Comparison of ENCODE assay signal across 23 mouse cellular contexts in the genomic region with DNA sequence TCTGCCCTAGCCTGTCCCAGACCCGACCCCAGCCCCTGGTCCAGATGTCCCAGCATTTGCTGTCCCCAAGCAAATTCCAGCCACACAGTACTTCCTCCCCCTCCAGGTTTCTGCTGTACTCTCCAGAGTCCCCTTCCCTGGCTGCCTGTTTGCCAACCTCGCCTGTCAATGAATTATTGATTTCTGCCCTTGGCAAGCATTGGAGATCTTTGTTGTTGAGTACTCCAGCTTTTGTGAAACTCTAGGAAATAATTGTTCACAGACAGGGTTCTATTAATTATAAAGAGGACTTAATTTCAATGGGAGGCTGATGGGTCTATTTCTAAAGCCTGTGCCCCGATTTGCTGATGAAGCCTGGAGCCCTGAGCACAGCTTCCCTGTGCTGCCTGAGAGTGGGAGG. TPM values are rescaled to one million over a fixed set of nuclear protein-coding genes. Genes with fewer than 3 reads are reported as not detected.
A peak's percentile ranks its signal among the peaks of the same experiment; 100 is the strongest.
DNase-seq lines count a peak whose midpoint lies in the region; ATAC-seq and TF ChIP-seq lines count a peak whose summit lies in the region.
"Had no signal": no experiment of that assay in that cellular context is flagged by ENCODE, and none has a peak within 500 bp of the region (broad histone marks: within the 10 kb centered on the region; RNA-seq: fewer than 3 reads in every experiment).

No protein-coding gene starts in this region.

- TF ChIP-seq CTCF in hindbrain, postnatal 0 days (IDR thresholded peaks at IDR 0.05; ENCODE audit: low read depth), result no peak
- TF ChIP-seq CTCF in brain, embryonic 14.5 days (IDR thresholded peaks at IDR 0.05; ENCODE audit: borderline replicate concordance, extremely low read depth, insufficient read depth, insufficient read length), result no peak

- H3K9me3 ChIP-seq in hindbrain, embryonic 10.5 days, result no peaks in the 10 kb centered on the region
- no peaks in the 10 kb centered on the region for H3K9me3 ChIP-seq in hindbrain, postnatal 0 days (ENCODE audit: low read length)
- no peaks in the 10 kb centered on the region for H3K9me3 ChIP-seq in midbrain, embryonic 10.5 days (replicated peaks)
- no peaks in the 10 kb centered on the region for H3K9me3 ChIP-seq in midbrain, embryonic 16.5 days (replicated peaks; ENCODE audit: control insufficient read depth, low read length, poor library complexity, severe bottlenecking)
- no peaks in the 10 kb centered on the region for H3K9me3 ChIP-seq in forebrain, embryonic 14.5 days (replicated peaks; ENCODE audit: control insufficient read depth, low read length)
- H3K9me3 ChIP-seq: embryonic facial prominence, embryonic 13.5 days; liver, embryonic 13.5 days; lung, embryonic 15.5 days had no signal

- H3K4me1 ChIP-seq in hindbrain, embryonic 10.5 days (replicated peaks), result peaks cover 56% of the 10 kb centered on the region
- peaks cover 8% of the 10 kb centered on the region; the same call in 1 of the 2 replicates for H3K4me1 ChIP-seq in hindbrain, postnatal 0 days (ENCODE audit: insufficient read depth, low read length)
- peaks cover 49% of the 10 kb centered on the region for H3K4me1 ChIP-seq in midbrain, embryonic 10.5 days
- H3K4me1 ChIP-seq in midbrain, embryonic 16.5 days (ENCODE audit: control insufficient read depth, insufficient read depth, low read length), result peaks cover 10% of the 10 kb centered on the region
- peaks cover 33% of the 10 kb centered on the region for H3K4me1 ChIP-seq in forebrain, embryonic 14.5 days (ENCODE audit: control insufficient read depth, insufficient read depth, low read length)

- no peak overlapping the region for H3K9ac ChIP-seq in hindbrain, postnatal 0 days (replicated peaks; ENCODE audit: low read length)
- no peak overlapping the region for H3K9ac ChIP-seq in midbrain, embryonic 16.5 days (ENCODE audit: low read depth, low read length)
- no peak overlapping the region for H3K9ac ChIP-seq in forebrain, embryonic 14.5 days (ENCODE audit: low read length)
- H3K9ac ChIP-seq: embryonic facial prominence, embryonic 13.5 days; liver, embryonic 13.5 days; lung, embryonic 15.5 days had no signal

- TF ChIP-seq POLR2A in brain, embryonic 14.5 days (IDR thresholded peaks at IDR 0.05; ENCODE audit: borderline replicate concordance, extremely low read depth, insufficient read depth, insufficient read length, poor library complexity, severe bottlenecking), result no peak

- no peak for DNase-seq in hindbrain, embryonic 10.5 days (ENCODE audit: low spot score)
- no peak for DNase-seq in hindbrain, postnatal 0 days (ENCODE audit: low spot score)
- no peak for DNase-seq in midbrain, embryonic 10.5 days (ENCODE audit: low spot score)
- peak; percentile 64 for DNase-seq in brain, embryonic 14.5 days (ENCODE audit: low read depth)
- no peak for DNase-seq in forebrain, embryonic 14.5 days (ENCODE audit: low spot score)
- no peak for DNase-seq in Muller cell, postnatal 12 days (ENCODE audit: inconsistent ontology term)
- DNase-seq: cerebellum, adult 8-10 months; cerebellum, postnatal 36 days; embryo, embryonic 11 days; gastrocnemius, adult 2 months; heart, postnatal 4 days; kidney, postnatal 25 days; layer of hippocampus, postnatal 36 days; liver, embryonic 13.5 days; lung, postnatal 36 days had no signal

- H3K4me2 ChIP-seq in hindbrain, postnatal 0 days (ENCODE audit: low read depth, low read length), result no peak overlapping the region
- H3K4me2 ChIP-seq in midbrain, embryonic 16.5 days (ENCODE audit: low read length), result no peak overlapping the region
- no peak overlapping the region for H3K4me2 ChIP-seq in forebrain, embryonic 14.5 days (ENCODE audit: low read length)
- H3K4me2 ChIP-seq: embryonic facial prominence, embryonic 13.5 days; liver, embryonic 13.5 days; lung, embryonic 15.5 days had no signal

- no peaks in the 10 kb centered on the region for H3K27me3 ChIP-seq in hindbrain, embryonic 10.5 days (ENCODE audit: insufficient read depth, poor library complexity, severe bottlenecking)
- no peaks in the 10 kb centered on the region for H3K27me3 ChIP-seq in hindbrain, postnatal 0 days (ENCODE audit: insufficient read depth, low read length)
- no peaks in the 10 kb centered on the region for H3K27me3 ChIP-seq in midbrain, embryonic 10.5 days (ENCODE audit: low read depth, poor library complexity, severe bottlenecking)
- no peaks in the 10 kb centered on the region for H3K27me3 ChIP-seq in midbrain, embryonic 16.5 days (ENCODE audit: control insufficient read depth, insufficient read depth, low read depth, low read length)
- no peaks in the 10 kb centered on the region for H3K27me3 ChIP-seq in forebrain, embryonic 14.5 days (replicated peaks; ENCODE audit: control insufficient read depth, insufficient read depth, low read length)
- H3K27me3 ChIP-seq: embryonic facial prominence, embryonic 13.5 days; liver, embryonic 13.5 days; lung, embryonic 15.5 days; Patski had no signal

- WGBS in hindbrain, embryonic 10.5 days, result 60% methylated on average over 3 of the region's 3 CpGs
- 45% methylated on average over 3 of the region's 3 CpGs for WGBS in hindbrain, postnatal 0 days
- WGBS in midbrain, embryonic 10.5 days, result 77% methylated on average over 3 of the region's 3 CpGs
- 48% methylated on average over 3 of the region's 3 CpGs for WGBS in midbrain, embryonic 16.5 days
- 47% methylated on average over 3 of the region's 3 CpGs for WGBS in forebrain, embryonic 14.5 days

- no peak overlapping the region for H3K4me3 ChIP-seq in hindbrain, embryonic 10.5 days
- H3K4me3 ChIP-seq in hindbrain, postnatal 0 days (ENCODE audit: low read length), result no peak overlapping the region
- no peak overlapping the region for H3K4me3 ChIP-seq in midbrain, embryonic 10.5 days
- no peak overlapping the region for H3K4me3 ChIP-seq in midbrain, embryonic 16.5 days (ENCODE audit: low read depth, low read length)
- H3K4me3 ChIP-seq in forebrain, embryonic 14.5 days (ENCODE audit: low read depth, low read length), result no peak overlapping the region
- H3K4me3 ChIP-seq: embryonic facial prominence, embryonic 13.5 days; erythroblast, embryonic 14.5 days; gastrocnemius, adult 2 months; layer of hippocampus, adult 2 months; liver, embryonic 13.5 days; lung, embryonic 15.5 days; myocyte had no signal

- peak overlapping the region; percentile 67 for H3K27ac ChIP-seq in hindbrain, embryonic 10.5 days
- no peak overlapping the region for H3K27ac ChIP-seq in hindbrain, postnatal 0 days
- peak overlapping the region; percentile 64; the same call in 1 of the 2 replicates for H3K27ac ChIP-seq in midbrain, embryonic 10.5 days (replicated peaks)
- H3K27ac ChIP-seq in midbrain, embryonic 16.5 days (ENCODE audit: low read length), result no peak overlapping the region
- H3K27ac ChIP-seq in forebrain, embryonic 14.5 days (ENCODE audit: low read depth, low read length), result peak overlapping the region; percentile 55; the same call in 1 of the 2 replicates
- H3K27ac ChIP-seq: embryonic facial prominence, embryonic 13.5 days; gastrocnemius, adult 2 months; layer of hippocampus, adult 2 months; liver, embryonic 13.5 days; lung, embryonic 15.5 days had no signal

- H3K36me3 ChIP-seq in hindbrain, embryonic 10.5 days, result peaks cover 62% of the 10 kb centered on the region
- no peaks in the 10 kb centered on the region for H3K36me3 ChIP-seq in hindbrain, postnatal 0 days (ENCODE audit: insufficient read depth, low read length)
- H3K36me3 ChIP-seq in midbrain, embryonic 10.5 days, result peaks cover 71% of the 10 kb centered on the region
- peaks cover 5% of the 10 kb centered on the region for H3K36me3 ChIP-seq in midbrain, embryonic 16.5 days (ENCODE audit: control insufficient read depth, insufficient read depth, low read length)
- H3K36me3 ChIP-seq in forebrain, embryonic 14.5 days (ENCODE audit: control insufficient read depth, insufficient read depth, low read length), result peaks cover 50% of the 10 kb centered on the region
- H3K36me3 ChIP-seq: liver, embryonic 13.5 days had no signal

- no peak for ATAC-seq in hindbrain, postnatal 0 days
- ATAC-seq in midbrain, embryonic 16.5 days, result no peak
- ATAC-seq in forebrain, embryonic 14.5 days, result 0 out of 2 replicates have a peak, but pooled peaks have one; percentile 26
- no peak for ATAC-seq in inflammation-experienced regulatory T-cells, adult 6 months
- ATAC-seq: Patski had no signal

RNA-seq across cellular contexts. Expression of a gene that starts 46.9 kb away (rescaled TPM):
- polyA plus RNA-seq in hindbrain, embryonic 10.5 days (2016; fragmentation: Nextera tagmentation; extraction: Ambion mirVana), result 22.3 and 22.7 TPM in 2 replicates
- 7.4 and 10.4 TPM in 2 replicates for total RNA-seq in hindbrain, postnatal 0 days (2014; rRNA removed)
- 13.2 and 17.3 TPM in 2 replicates for polyA plus RNA-seq in hindbrain, postnatal 0 days (2015; fragmentation: Nextera tagmentation; extraction: Ambion mirVana)
- 24.4 and 26.1 TPM in 2 replicates for polyA plus RNA-seq in midbrain, embryonic 10.5 days (2016; fragmentation: Nextera tagmentation; extraction: Ambion mirVana)
- polyA plus RNA-seq in midbrain, embryonic 16.5 days (2015; fragmentation: Nextera tagmentation; extraction: Ambion mirVana), result 16.1 and 16.8 TPM in 2 replicates
- polyA plus RNA-seq in brain, embryonic 14.5 days (2012; rRNA removed), result 7.6 and 8.4 TPM in 2 replicates
- 22.3 and 25.7 TPM in 2 replicates for polyA plus RNA-seq in forebrain, embryonic 14.5 days (2014; fragmentation: Nextera tagmentation; extraction: Ambion mirVana)
- 1 to 10 TPM; 7.2 to 9.7 (median 7.7) TPM for polyA plus RNA-seq in inflammation-experienced regulatory T-cells, adult 6 months (2017; shearing (Covaris generic))

Comparison
In these comparisons a context has a peak if more than half of its experiments do, and no peak if none do; other contexts are left out.
1. H3K27ac ChIP-seq: peak in hindbrain, embryonic 10.5 days (single experiment), midbrain, embryonic 10.5 days (single experiment) and forebrain, embryonic 14.5 days (single experiment); none in hindbrain, postnatal 0 days (single experiment) and midbrain, embryonic 16.5 days (single experiment).